Mouse (Mus musculus): ENCODE measurements around the gene Rinl. TPM values are rescaled to one million over a fixed set of nuclear protein-coding genes. Genes with fewer than 3 reads are reported as not detected.

Rinl gene
- polyA plus RNA-seq (2012; ENCODE audit: insufficient read depth, insufficient read length, low replicate concordance, missing spikeins) = not detected in 2 replicates

DNA sequence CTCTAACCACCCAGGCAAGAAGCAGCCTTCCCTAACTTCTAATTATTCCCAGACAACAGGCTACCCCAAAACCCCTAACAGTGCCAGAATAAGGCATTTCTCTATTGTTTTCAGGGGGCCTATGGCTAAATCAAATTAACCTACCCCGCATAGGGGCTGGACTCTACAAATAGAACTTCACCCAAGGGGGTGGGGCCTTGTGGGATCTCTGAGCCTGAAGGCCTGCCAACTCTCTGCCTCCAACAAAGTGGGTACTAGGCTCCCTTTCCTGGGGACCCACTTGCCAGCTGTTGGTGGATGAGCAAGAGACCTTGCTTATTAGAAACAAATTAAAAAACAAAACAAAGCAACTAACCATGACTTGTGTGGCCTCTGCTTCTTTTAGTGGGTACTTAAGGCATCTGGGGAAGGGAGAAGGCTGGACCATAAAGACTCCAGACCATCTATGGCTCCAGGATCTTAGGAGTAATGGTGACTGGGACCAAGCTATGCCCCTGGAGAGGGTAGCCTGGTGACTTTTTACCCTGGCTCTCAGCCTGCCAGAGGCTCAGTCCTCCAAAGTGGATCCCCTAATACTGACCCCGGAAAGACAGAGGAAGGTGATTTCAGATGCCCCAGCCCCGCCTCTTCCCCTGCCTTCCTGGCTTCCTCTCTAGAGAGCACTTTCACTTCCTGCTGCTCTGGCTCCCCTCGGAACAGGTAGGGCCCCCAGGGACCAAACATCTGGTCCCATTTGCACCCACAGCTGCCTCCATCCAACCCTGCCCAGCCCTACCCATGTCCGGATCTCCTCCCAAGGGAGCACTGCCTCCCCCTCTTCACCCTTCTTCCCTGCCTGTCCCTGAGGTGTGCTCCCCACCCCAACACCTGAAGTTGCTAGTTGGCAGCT, at the start of gene Rinl:
Gene Rinl, plus strand, starts transcription at position 663 of the 889 bp plus-strand sequence.
- peaks cover 12% of the 10 kb centered on the region for H3K4me1 ChIP-seq (ENCODE audit: control insufficient read depth, insufficient read depth, low read length)
- no peak within 1 kb of the TSS for H3K4me3 ChIP-seq (ENCODE audit: insufficient read depth, low read depth, low read length)
- 75% methylated on average over 5 of the region's 5 CpGs for WGBS
- TF ChIP-seq POLR2A (IDR thresholded peaks at IDR 0.05; ENCODE audit: insufficient read depth, low read depth, low read length) = no peak
- TF ChIP-seq CTCF (IDR thresholded peaks at IDR 0.05; ENCODE audit: insufficient read depth, low read depth, low read length) = no peak
- H3K27ac ChIP-seq (ENCODE audit: insufficient read depth, low read depth, low read length) = no peak within 1 kb of the TSS

DNA sequence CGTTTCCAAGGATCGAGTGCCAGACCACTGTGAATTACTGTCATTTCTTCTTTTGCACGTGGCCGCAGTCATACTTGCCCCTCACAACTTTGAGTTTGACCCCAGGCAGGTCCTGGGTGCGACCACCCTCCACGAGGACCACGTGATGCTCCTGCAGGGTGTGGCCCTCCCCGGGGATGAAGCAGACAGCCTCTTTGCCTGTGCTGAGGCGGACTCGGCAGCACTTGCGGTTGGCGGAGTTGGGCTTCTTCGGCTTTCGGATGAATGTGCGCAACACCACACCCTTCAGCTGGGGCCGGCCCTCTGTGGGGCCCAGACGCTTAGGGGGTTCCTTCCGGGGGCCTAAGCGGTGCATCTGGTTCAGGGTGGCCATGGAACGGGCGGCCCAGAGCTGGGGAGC, 48.9 kb upstream of the Rinl start:
- no peak overlapping the region for H3K4me3 ChIP-seq (ENCODE audit: insufficient read depth, low read depth, low read length)
- TF ChIP-seq CTCF (IDR thresholded peaks at IDR 0.05; ENCODE audit: insufficient read depth, low read depth, low read length) = no peak
- 95% methylated on average over 21 of the region's 21 CpGs for WGBS

DNA sequence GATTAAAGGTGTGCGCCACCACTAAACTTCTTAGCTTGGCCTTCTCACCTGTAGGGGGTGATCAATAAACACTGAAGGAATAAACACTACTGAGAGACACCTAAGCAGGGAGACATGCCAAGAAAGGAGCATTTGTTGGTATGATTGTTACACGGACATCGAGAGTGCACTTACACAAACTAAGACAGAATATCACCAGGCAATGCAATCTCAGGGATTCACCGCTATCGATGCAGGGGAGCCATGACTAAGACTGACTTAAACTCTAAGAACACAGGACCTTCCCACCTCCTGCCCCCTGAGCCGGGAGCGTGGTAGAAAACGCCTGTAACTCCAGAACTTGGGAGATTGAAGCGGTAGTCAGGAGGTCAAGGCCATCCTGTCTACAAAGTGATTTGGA, 47.8 kb upstream of the Rinl start:
- WGBS = 24% methylated on average over 9 of the region's 9 CpGs
- peak overlapping the region; percentile 57 for H3K27ac ChIP-seq (ENCODE audit: insufficient read depth, low read depth, low read length)

More for the DNA sequence above, 48.9 kb upstream of the Rinl start:
- Histone ChIP-seq H3K27ac (ENCODE audit: insufficient read depth, low read depth, low read length) (no peak overlapping the region), H3K4me1 (ENCODE audit: control insufficient read depth, insufficient read depth, low read length) (peaks cover 9% of the 10 kb centered on the region; the same call in 1 of the 2 replicates)

DNA sequence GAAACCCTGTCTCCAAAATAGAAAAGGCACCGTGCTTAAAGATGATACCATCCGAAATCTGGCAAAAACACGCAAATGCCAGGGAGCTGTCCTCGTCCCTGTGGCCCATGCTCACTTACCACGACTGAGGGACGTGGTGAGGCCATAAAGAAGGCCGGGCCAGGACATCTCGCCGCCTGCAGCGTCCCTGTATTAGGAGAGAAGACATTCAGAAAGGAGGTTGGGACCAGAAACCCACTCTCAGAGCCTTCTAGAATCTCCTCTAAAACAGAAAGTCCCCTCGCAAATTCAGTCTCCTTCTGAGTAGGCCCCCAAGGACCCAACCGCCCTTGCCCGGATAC, 47.4 kb upstream of the Rinl start:
- Histone ChIP-seq H3K4me1 (ENCODE audit: control insufficient read depth, insufficient read depth, low read length) (peaks cover 9% of the 10 kb centered on the region; the same call in 1 of the 2 replicates), H3K4me3 (ENCODE audit: insufficient read depth, low read depth, low read length) (peak overlapping the region; percentile 65), H3K27ac (ENCODE audit: insufficient read depth, low read depth, low read length) (peak overlapping the region; percentile 57)
- 0% methylated on average over 13 of the region's 13 CpGs for WGBS
- TF ChIP-seq POLR2A (IDR thresholded peaks at IDR 0.05; ENCODE audit: insufficient read depth, low read depth, low read length) (no peak), CTCF (IDR thresholded peaks at IDR 0.05; ENCODE audit: insufficient read depth, low read depth, low read length) (no peak)

More for the DNA sequence above, 47.8 kb upstream of the Rinl start:
- peak overlapping the region; percentile 65 for H3K4me3 ChIP-seq (ENCODE audit: insufficient read depth, low read depth, low read length)
- peaks cover 9% of the 10 kb centered on the region; the same call in 1 of the 2 replicates for H3K4me1 ChIP-seq (ENCODE audit: control insufficient read depth, insufficient read depth, low read length)
- no peak for TF ChIP-seq CTCF (IDR thresholded peaks at IDR 0.05; ENCODE audit: insufficient read depth, low read depth, low read length)
- no peak for TF ChIP-seq POLR2A (IDR thresholded peaks at IDR 0.05; ENCODE audit: insufficient read depth, low read depth, low read length)

DNA sequence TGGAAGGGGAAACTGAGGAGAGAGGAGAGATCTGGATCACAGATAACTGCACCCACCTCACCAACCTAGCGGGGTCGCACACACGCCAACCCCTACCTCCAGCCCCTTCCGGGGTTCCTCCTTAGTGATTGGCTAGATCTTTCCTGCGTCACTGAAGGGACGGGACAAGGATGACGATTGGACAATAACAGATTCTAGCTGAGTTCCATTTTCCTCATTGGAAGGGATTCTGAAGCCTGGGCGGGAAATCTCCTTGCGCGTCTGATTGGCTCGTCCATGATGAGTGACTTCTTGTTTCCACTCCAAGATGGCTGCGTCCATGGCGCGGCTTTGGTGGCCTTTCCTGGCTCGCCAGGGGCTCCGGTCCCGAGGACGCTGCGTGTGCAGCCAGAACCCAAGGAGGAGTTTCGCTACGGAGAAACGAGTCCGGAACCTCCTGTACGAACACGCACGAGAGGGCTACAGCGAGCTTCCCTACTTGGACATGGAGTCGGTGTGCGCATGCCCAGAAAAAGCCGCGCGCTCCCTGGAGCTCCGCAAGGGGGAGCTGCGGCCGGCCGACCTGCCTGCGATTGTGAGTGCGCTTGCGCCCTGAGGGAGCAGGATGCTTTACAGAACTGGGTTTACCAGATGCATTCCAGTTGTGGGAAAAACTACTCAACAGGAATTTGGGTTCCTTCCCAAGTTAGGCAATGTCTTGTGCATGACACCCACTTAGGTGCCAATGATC, 46.9 kb upstream of the Rinl start, which contains the start of the genes Mrps12 and Sars2:
Gene Mrps12, minus strand, starts transcription at position 112 of the 730 bp plus-strand sequence.
Gene Sars2, plus strand, starts transcription at position 284 of the 730 bp plus-strand sequence.
- Histone ChIP-seq H3K4me3 (ENCODE audit: insufficient read depth, low read depth, low read length) (peak within 1 kb of the TSS; percentile 76), H3K4me1 (ENCODE audit: control insufficient read depth, insufficient read depth, low read length) (peaks cover 9% of the 10 kb centered on the region; the same call in 1 of the 2 replicates), H3K27ac (ENCODE audit: insufficient read depth, low read depth, low read length) (peak within 1 kb of the TSS; percentile 92)
- TF ChIP-seq CTCF (IDR thresholded peaks at IDR 0.05; ENCODE audit: insufficient read depth, low read depth, low read length) (peak; percentile 74), POLR2A (IDR thresholded peaks at IDR 0.05; ENCODE audit: insufficient read depth, low read depth, low read length) (peak; percentile 93)
- under 1% methylated on average over 39 of the region's 39 CpGs for WGBS

DNA sequence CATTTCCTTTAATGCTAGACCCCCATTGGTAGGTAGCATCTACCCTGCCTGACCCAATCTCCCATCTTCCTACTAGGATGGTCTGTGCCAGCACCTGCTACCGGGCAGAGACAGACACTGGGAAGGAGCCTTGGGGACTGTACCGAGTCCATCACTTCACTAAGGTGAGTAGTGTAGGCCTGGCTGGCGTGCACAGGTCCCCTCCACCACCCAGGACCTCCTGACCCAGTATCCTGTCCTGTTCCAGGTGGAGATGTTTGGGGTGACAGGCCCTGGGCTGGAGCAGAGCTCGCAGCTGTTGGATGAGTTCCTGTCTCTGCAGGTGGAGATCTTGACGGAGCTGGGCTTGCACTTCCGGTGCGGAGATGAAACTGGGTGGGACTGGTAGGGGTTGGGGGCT, 38.8 kb upstream of the Rinl start:
- WGBS = 96% methylated on average over 7 of the region's 7 CpGs
- H3K4me1 ChIP-seq (ENCODE audit: control insufficient read depth, insufficient read depth, low read length) = no peaks in the 10 kb centered on the region
- TF ChIP-seq POLR2A (IDR thresholded peaks at IDR 0.05; ENCODE audit: insufficient read depth, low read depth, low read length) (no peak), CTCF (IDR thresholded peaks at IDR 0.05; ENCODE audit: insufficient read depth, low read depth, low read length) (no peak)
- no peak overlapping the region for H3K27ac ChIP-seq (ENCODE audit: insufficient read depth, low read depth, low read length)
- H3K4me3 ChIP-seq (ENCODE audit: insufficient read depth, low read depth, low read length) = no peak overlapping the region

DNA sequence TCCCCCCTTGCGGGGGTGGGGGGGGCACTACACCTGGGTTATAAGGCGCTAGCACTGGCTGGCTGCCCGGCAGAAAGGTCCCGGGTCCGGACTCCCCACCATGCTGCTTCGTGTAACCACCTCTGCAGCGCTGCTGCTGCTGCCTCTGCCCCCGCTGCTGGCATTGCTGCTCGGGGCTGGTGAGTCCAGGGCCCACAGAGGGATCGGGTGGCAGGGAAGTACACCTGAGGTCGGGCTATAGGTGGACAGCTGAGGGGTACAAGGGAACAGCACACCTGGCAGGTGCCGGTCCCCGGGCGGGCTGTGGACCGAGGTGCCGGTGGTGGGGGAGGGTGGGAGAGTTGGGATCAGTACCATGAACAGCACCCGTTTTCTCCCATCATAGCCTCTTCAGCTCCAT, 32.7 kb upstream of the Rinl start, which contains the start of gene Ccer2:
Gene Ccer2, plus strand, starts transcription at position 96 of the 400 bp plus-strand sequence.
- peaks cover 8% of the 10 kb centered on the region for H3K4me1 ChIP-seq (ENCODE audit: control insufficient read depth, insufficient read depth, low read length)
- H3K4me3 ChIP-seq (ENCODE audit: insufficient read depth, low read depth, low read length) = no peak within 1 kb of the TSS
- H3K27ac ChIP-seq (ENCODE audit: insufficient read depth, low read depth, low read length) = no peak within 1 kb of the TSS
- TF ChIP-seq CTCF (IDR thresholded peaks at IDR 0.05; ENCODE audit: insufficient read depth, low read depth, low read length) (no peak), POLR2A (IDR thresholded peaks at IDR 0.05; ENCODE audit: insufficient read depth, low read depth, low read length) (no peak)
- WGBS = 4% methylated on average over 17 of the region's 17 CpGs

DNA sequence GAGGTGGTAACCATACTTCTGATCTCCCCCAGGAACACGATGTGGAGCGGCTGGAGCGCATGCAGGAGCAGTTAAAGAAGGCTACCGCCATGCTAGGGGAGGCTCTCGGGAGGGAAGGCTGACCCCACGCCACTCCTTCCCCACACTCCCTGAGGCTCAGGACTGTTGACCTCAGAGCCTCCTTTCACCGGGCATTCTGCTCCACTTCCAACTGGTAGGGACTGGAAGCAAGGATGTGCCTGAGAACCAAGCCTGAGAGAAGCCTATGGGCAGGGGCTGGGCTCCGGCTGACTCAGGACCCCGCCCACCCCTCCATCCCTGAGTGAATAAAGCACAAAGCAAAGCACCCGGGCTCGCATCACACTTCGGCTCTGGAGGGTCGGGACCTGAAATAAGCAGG, 30.1 kb upstream of the Rinl start:
- WGBS = 80% methylated on average over 13 of the region's 13 CpGs
- peaks cover 8% of the 10 kb centered on the region for H3K4me1 ChIP-seq (ENCODE audit: control insufficient read depth, insufficient read depth, low read length)
- no peak overlapping the region for H3K4me3 ChIP-seq (ENCODE audit: insufficient read depth, low read depth, low read length)
- no peak overlapping the region for H3K27ac ChIP-seq (ENCODE audit: insufficient read depth, low read depth, low read length)
- TF ChIP-seq CTCF (IDR thresholded peaks at IDR 0.05; ENCODE audit: insufficient read depth, low read depth, low read length) (no peak), POLR2A (IDR thresholded peaks at IDR 0.05; ENCODE audit: insufficient read depth, low read depth, low read length) (no peak)
